Mouse (Mus musculus) CH12.LX (cell line): ENCODE measurements around the gene Otud6a. TPM values are rescaled to one million over a fixed set of nuclear protein-coding genes. Genes with fewer than 3 reads are reported as not detected.

Experiments
- DNase-seq: peaks from one replicate; pipeline ENCODE4 v3.0.0-alpha.2; 2013; ENCODE audit errors: extremely low read depth
- H3K27ac ChIP-seq: 2 replicates; pipeline ENCODE4 v1.5.1; 2012; ENCODE audit warnings: low read depth, mild to moderate bottlenecking, control low read depth, moderate library complexity; ENCODE audit not compliant: insufficient read depth
- H3K27me3 ChIP-seq: replicated peaks from 2 replicates; pipeline ENCODE3; 2012; ENCODE audit warnings: inconsistent platforms
- H3K36me3 ChIP-seq, 2 experiments: replicated peaks in 1 of 2; 2 replicates each; pipeline versions ENCODE3 to v1.6.1; 2012; ENCODE audit warnings: inconsistent platforms in 1 of 2, low read length in 1 of 2, mild to moderate bottlenecking in 1 of 2, mixed read lengths in 1 of 2, moderate library complexity in 1 of 2; ENCODE audit not compliant: control insufficient read depth in 1 of 2, insufficient read depth in 1 of 2
- H3K4me1 ChIP-seq, 2 experiments: 2 replicates each; pipeline ENCODE4 v1.6.1; 2012; ENCODE audit warnings: inconsistent platforms in 1 of 2, moderate library complexity in 1 of 2; ENCODE audit not compliant: insufficient read depth in 2 of 2, control insufficient read depth in 1 of 2
- H3K4me2 ChIP-seq: 2 replicates; pipeline ENCODE4 v1.6.1; 2012; ENCODE audit warnings: low read depth, mild to moderate bottlenecking, control low read depth; ENCODE audit not compliant: poor library complexity, insufficient read depth, severe bottlenecking
- H3K4me3 ChIP-seq, 3 experiments: fragments of 150-350 bp in 1 of 3; sonication (generic) in 1 of 3; replicated peaks in 1 of 3; 2 replicates each; pipeline versions ENCODE3 to v1.5.1; 2011 to 2012; ENCODE audit warnings: low read depth in 2 of 3, low read length in 2 of 3, mild to moderate bottlenecking in 2 of 3, moderate library complexity in 2 of 3, control low read depth in 1 of 3, improper control_type of control experiment in 1 of 3, inconsistent platforms in 1 of 3, mixed read lengths in 1 of 3; ENCODE audit not compliant: poor library complexity in 1 of 3
- H3K79me2 ChIP-seq: replicated peaks from 2 replicates; pipeline ENCODE4 v1.6.1; 2012; ENCODE audit warnings: mild to moderate bottlenecking, moderate library complexity; ENCODE audit not compliant: control insufficient read depth, poor library complexity, insufficient read depth, severe bottlenecking; ENCODE audit errors: extremely low read depth
- H3K9ac ChIP-seq: 2 replicates; pipeline ENCODE4 v1.6.1; 2012; ENCODE audit warnings: low read depth, mild to moderate bottlenecking, control low read depth, moderate library complexity; ENCODE audit not compliant: insufficient read depth
- H3K9me3 ChIP-seq: replicated peaks from 2 replicates; pipeline ENCODE3; 2012; ENCODE audit warnings: low read length, inconsistent platforms, mixed read lengths
- BHLHE40 ChIP-seq: IDR thresholded peaks from 2 replicates; pipeline ENCODE4 v1.6.1; 2011; ENCODE audit warnings: mild to moderate bottlenecking, low read depth, low read length, improper control_type of control experiment
- CHD1 ChIP-seq: IDR thresholded peaks from 2 replicates; pipeline ENCODE4 v1.6.1; 2012; ENCODE audit warnings: low read depth, low read length, improper control_type of control experiment, inconsistent platforms
- CTCF ChIP-seq, 2 experiments: IDR thresholded peaks in 1 of 2; conservative IDR thresholded peaks in 1 of 2; 2 replicates each; pipeline ENCODE4 v1.5.1; 2011 to 2012; ENCODE audit warnings: low read depth in 2 of 2, low read length in 2 of 2, improper control_type of control experiment in 1 of 2, inconsistent platforms in 1 of 2, mild to moderate bottlenecking in 1 of 2, moderate library complexity in 1 of 2
- E2F4 ChIP-seq: IDR thresholded peaks from 2 replicates; pipeline ENCODE4 v1.6.1; 2011; ENCODE audit warnings: low read depth, low read length, improper control_type of control experiment; ENCODE audit not compliant: insufficient replicate concordance
- EP300 ChIP-seq: IDR thresholded peaks from 2 replicates; pipeline ENCODE4 v1.6.1; 2011; ENCODE audit warnings: low read length, improper control_type of control experiment
- HCFC1 ChIP-seq: IDR thresholded peaks from 2 replicates; pipeline ENCODE4 v1.6.1; 2012; ENCODE audit warnings: low read depth, mild to moderate bottlenecking, inconsistent platforms, low read length, improper control_type of control experiment
- JUND ChIP-seq: conservative IDR thresholded peaks from 2 replicates; pipeline ENCODE4 v1.6.1; 2011; ENCODE audit warnings: low read depth, low read length, improper control_type of control experiment
- MAFK ChIP-seq: IDR thresholded peaks from 2 replicates; pipeline ENCODE4 v1.6.1; 2011; ENCODE audit warnings: low read length, improper control_type of control experiment; ENCODE audit not compliant: insufficient replicate concordance
- MAZ ChIP-seq: IDR thresholded peaks from 2 replicates; pipeline ENCODE4 v1.6.1; 2012; ENCODE audit warnings: low read depth, mild to moderate bottlenecking, inconsistent platforms, low read length, improper control_type of control experiment, moderate library complexity
- MYC ChIP-seq: IDR thresholded peaks from 2 replicates; pipeline ENCODE4 v1.6.1; 2011; ENCODE audit warnings: low read depth, mild to moderate bottlenecking, improper control_type of control experiment, low read length
- NRF1 ChIP-seq: IDR thresholded peaks from 2 replicates; pipeline ENCODE4 v1.6.1; 2014; ENCODE audit warnings: low read depth, mild to moderate bottlenecking, inconsistent platforms, low read length, improper control_type of control experiment, moderate library complexity
- POLR2AphosphoS2 ChIP-seq: IDR thresholded peaks from 2 replicates; pipeline ENCODE4 v1.6.1; 2011; ENCODE audit warnings: low read depth, low read length, improper control_type of control experiment
- RAD21 ChIP-seq: IDR thresholded peaks from 2 replicates; pipeline ENCODE4 v1.6.1; 2011; ENCODE audit warnings: low read depth, mild to moderate bottlenecking, low read length, improper control_type of control experiment, moderate library complexity
- RCOR1 ChIP-seq: conservative IDR thresholded peaks from 2 replicates; pipeline ENCODE4 v1.6.1; 2012; ENCODE audit warnings: low read depth, mild to moderate bottlenecking, inconsistent platforms, low read length, improper control_type of control experiment
- SMC3 ChIP-seq: IDR thresholded peaks from 2 replicates; pipeline ENCODE4 v1.6.1; 2011; ENCODE audit warnings: low read depth, low read length, improper control_type of control experiment
- TBP ChIP-seq: conservative IDR thresholded peaks from 2 replicates; pipeline ENCODE4 v1.6.1; 2011; ENCODE audit warnings: low read depth, low read length, improper control_type of control experiment
- USF2 ChIP-seq: conservative IDR thresholded peaks from 2 replicates; pipeline ENCODE4 v1.6.1; 2011; ENCODE audit warnings: low read depth, low read length, improper control_type of control experiment
- ZC3H11A ChIP-seq: IDR thresholded peaks from 2 replicates; pipeline ENCODE4 v1.6.1; 2012; ENCODE audit warnings: low read depth, mild to moderate bottlenecking, inconsistent platforms, low read length, improper control_type of control experiment
- ZKSCAN1 ChIP-seq: IDR thresholded peaks from 2 replicates; pipeline ENCODE4 v1.6.1; 2012; ENCODE audit warnings: low read depth, inconsistent platforms, low read length, improper control_type of control experiment, borderline replicate concordance
- dilution Hi-C: fragments of 300-500 bp; cut with MboI; formaldehyde crosslinking; loops from 2 replicates; pipeline ENCODE4 v1.14.3; 2020; ENCODE audit warnings: low sequenced_read_pairs; ENCODE audit not compliant: extremely low pct_unique_long_range_greater_than_20kb, extremely low pct_ligation_motif_present
- in situ Hi-C: fragments of 300-500 bp; cut with MboI; formaldehyde crosslinking; loops from 3 replicates; pipeline ENCODE4 v1.14.3; 2019; ENCODE audit warnings: low sequenced_read_pairs, low pct_ligation_motif_present, low pct_unique_long_range_greater_than_20kb, mixed read lengths
- polyA plus RNA-seq: library from polyadenylated mRNA; unstranded; fragments of >175 nt; gene quantifications from 2 replicates; pipeline ENCODE4 v1.2.1, GENCODE M21; 2012; ENCODE audit warnings: low read depth; ENCODE audit not compliant: insufficient read length
- total RNA-seq, 2 experiments: library from RNA; depleted of rRNA; stranded (reverse); fragments of 300-350 nt in 1 of 2; fragments of >200 nt in 1 of 2; gene quantifications; 2 replicates each; pipeline ENCODE4 v1.2.3; 2012 to 2014

Otud6a gene
- total RNA-seq (2012; rRNA removed) (not detected in 2 replicates), total RNA-seq (2014; rRNA removed) (not detected in 2 replicates), polyA plus RNA-seq (not detected in 2 replicates)

DNA sequence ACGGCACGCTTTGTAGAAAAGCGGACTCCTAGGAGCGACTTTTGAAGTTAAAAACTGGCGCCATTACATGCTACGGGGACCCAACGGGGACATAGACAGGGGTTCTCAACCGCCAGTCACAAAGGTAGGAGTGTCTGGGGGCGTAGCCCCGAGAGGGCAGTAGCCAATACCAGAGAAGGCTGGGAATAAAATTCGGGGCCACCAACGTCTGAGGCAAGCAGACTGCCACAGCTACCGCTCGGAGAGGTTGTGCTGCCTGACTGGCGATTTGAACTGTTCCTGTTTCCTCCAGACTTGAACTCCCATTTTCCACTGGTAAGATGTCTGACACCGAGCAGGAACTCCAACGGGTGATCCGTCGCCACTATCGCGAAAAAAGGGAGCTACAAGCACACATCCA is at the start of gene Otud6a:
Otud6a (plus strand) TSS at position 321 of the 400 bp plus-strand sequence.
- Histone ChIP-seq H3K27ac (no peak within 1 kb of the TSS), H3K79me2 (no peaks in the 10 kb centered on the region), H3K36me3 (peaks cover 2 to 6% of the 10 kb centered on the region in 2 experiments), H3K9me3 (no peaks in the 10 kb centered on the region), H3K4me1 (peaks cover 0 to 5% of the 10 kb centered on the region in 2 experiments; a peak in 1 of 4 replicates), H3K9ac (no peak within 1 kb of the TSS), H3K4me2 (no peak within 1 kb of the TSS), H3K27me3 (no peaks in the 10 kb centered on the region), H3K4me3 (no peak within 1 kb of the TSS)
- no peak for TF ChIP-seq E2F4
- TF ChIP-seq BHLHE40, result no peak
- no peak for TF ChIP-seq ZKSCAN1
- TF ChIP-seq MYC, result no peak
- no peak for TF ChIP-seq NRF1
- no peak for TF ChIP-seq RAD21
- TF ChIP-seq EP300, result no peak
- in situ Hi-C loops (no loop called here), dilution Hi-C loops (no loop called here)
- DNase-seq, result no peak

DNA sequence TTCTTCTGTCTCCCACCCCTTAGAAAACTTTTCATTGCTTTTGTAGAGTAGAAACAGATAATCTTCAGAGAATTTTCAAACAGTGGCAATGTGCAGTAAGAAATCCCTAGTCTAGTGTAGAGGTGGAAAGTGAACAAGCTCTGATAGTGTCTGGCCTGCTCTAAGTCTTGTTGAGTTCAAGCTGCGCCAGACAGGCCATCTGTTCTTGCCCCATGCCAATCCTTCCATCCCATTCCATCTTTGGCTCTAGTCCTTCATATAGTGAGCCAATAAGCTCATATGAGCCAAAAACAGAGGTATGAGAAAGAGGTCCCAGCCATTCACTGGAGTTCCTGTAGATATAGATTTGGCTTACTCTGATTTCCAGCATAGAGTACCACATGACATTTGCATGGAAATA is 38.9 kb upstream of the Otud6a start:
- TF ChIP-seq MAFK (no peak), TBP (no peak), MAZ (no peak), POLR2AphosphoS2 (no peak), CHD1 (no peak), ZC3H11A (no peak), SMC3 (no peak), HCFC1 (no peak), CTCF (conservative IDR thresholded peaks at IDR 0.05 in 1 of 2, IDR thresholded peaks at IDR 0.05 in 1 of 2; ENCODE audit: low read depth in 2 of 2, low read length in 2 of 2) (no peak), USF2 (no peak), RCOR1 (no peak), JUND (no peak), NRF1 (no peak)
- Histone ChIP-seq H3K36me3 (no peaks in the 10 kb centered on the region), H3K27ac (no peak overlapping the region), H3K4me1 (no peaks in the 10 kb centered on the region), H3K79me2 (no peaks in the 10 kb centered on the region), H3K9ac (no peak overlapping the region), H3K4me3 (no peak overlapping the region), H3K27me3 (no peaks in the 10 kb centered on the region), H3K4me2 (no peak overlapping the region), H3K9me3 (no peaks in the 10 kb centered on the region)
- no peak for DNase-seq
- in situ Hi-C loops (no loop called here), dilution Hi-C loops (no loop called here)
